Comparison of ENCODE assay signal across 8 mouse cellular contexts in genomic region chr8:126589507-126590023, GRCm38 (mm10). TPM values are rescaled to one million over a fixed set of nuclear protein-coding genes. Genes with fewer than 3 reads are reported as not detected.
DNase-seq lines count a peak whose midpoint lies in the region; ATAC-seq and TF ChIP-seq lines count a peak whose summit lies in the region.

No protein-coding gene starts in this region.

- TF ChIP-seq CTCF in olfactory bulb, adult 2 months (IDR thresholded peaks at IDR 0.05; ENCODE audit: insufficient read depth, low read depth, low read length): no peak

- intact Hi-C loops in left cerebral cortex, postnatal 10 days (cut with DNase I): loop anchor here (5.0 kb wide), 5 partner anchors 67 to 333 kb away; no protein-coding TSS in a partner anchor

- H3K36me3 ChIP-seq in lung, embryonic 16.5 days (ENCODE audit: control insufficient read depth, insufficient read depth, low read length): peaks cover 9% of the 10 kb centered on the region; the same call in 1 of the 2 replicates
- H3K36me3 ChIP-seq in embryonic facial prominence, embryonic 15.5 days: peaks cover 14% of the 10 kb centered on the region; the same call in 1 of the 2 replicates
- peaks cover 38% of the 10 kb centered on the region for H3K36me3 ChIP-seq in limb, embryonic 10.5 days

- no peak for TF ChIP-seq POLR2A in olfactory bulb, adult 2 months (IDR thresholded peaks at IDR 0.05; ENCODE audit: insufficient read depth, low read depth, low read length)

- peak overlapping the region; percentile 100 for H3K4me3 ChIP-seq in lung, embryonic 16.5 days (ENCODE audit: low read length)
- peak overlapping the region; percentile 95 for H3K4me3 ChIP-seq in embryonic facial prominence, embryonic 15.5 days (replicated peaks)
- peak overlapping the region; percentile 100 for H3K4me3 ChIP-seq in limb, embryonic 10.5 days
- H3K4me3 ChIP-seq in olfactory bulb, adult 2 months (ENCODE audit: insufficient read depth, low read depth, low read length): peak overlapping the region; percentile 75

- H3K9ac ChIP-seq in lung, embryonic 16.5 days (ENCODE audit: low read length): peak overlapping the region; percentile 100
- peak overlapping the region; percentile 43 for H3K9ac ChIP-seq in embryonic facial prominence, embryonic 15.5 days

- no peaks in the 10 kb centered on the region for H3K27me3 ChIP-seq in lung, embryonic 16.5 days (ENCODE audit: control insufficient read depth, insufficient read depth, low read depth, low read length)
- no peaks in the 10 kb centered on the region for H3K27me3 ChIP-seq in embryonic facial prominence, embryonic 15.5 days
- H3K27me3 ChIP-seq in limb, embryonic 10.5 days (ENCODE audit: low read depth, poor library complexity, severe bottlenecking): no peaks in the 10 kb centered on the region

- H3K4me2 ChIP-seq in lung, embryonic 16.5 days (ENCODE audit: low read depth, low read length): peak overlapping the region; percentile 94
- peak overlapping the region; percentile 89 for H3K4me2 ChIP-seq in embryonic facial prominence, embryonic 15.5 days (replicated peaks)

- no peak for ATAC-seq in lung, embryonic 16.5 days (ENCODE audit: low read depth)
- ATAC-seq in embryonic facial prominence, embryonic 15.5 days (ENCODE audit: insufficient number of reproducible peaks, low FRiP score, low TSS enrichment, low read depth): no peak

- 4% methylated on average over 1 of the region's 1 CpGs for WGBS in lung, embryonic 16.5 days
- WGBS in embryonic facial prominence, embryonic 15.5 days: 14% methylated on average over 1 of the region's 1 CpGs
- 40% methylated on average over 1 of the region's 1 CpGs for WGBS in limb, embryonic 10.5 days
- 0% methylated on average over 1 of the region's 1 CpGs for WGBS in olfactory bulb, adult 2 months

- H3K9me3 ChIP-seq in lung, embryonic 16.5 days (ENCODE audit: control insufficient read depth, low read length): no peaks in the 10 kb centered on the region
- H3K9me3 ChIP-seq in embryonic facial prominence, embryonic 15.5 days (replicated peaks): no peaks in the 10 kb centered on the region
- no peaks in the 10 kb centered on the region for H3K9me3 ChIP-seq in limb, embryonic 10.5 days (replicated peaks)

- peak overlapping the region; percentile 74 for H3K27ac ChIP-seq in lung, embryonic 16.5 days (ENCODE audit: low read length)
- H3K27ac ChIP-seq in embryonic facial prominence, embryonic 15.5 days (replicated peaks): peak overlapping the region; percentile 75
- no peak overlapping the region for H3K27ac ChIP-seq in limb, embryonic 10.5 days
- H3K27ac ChIP-seq in olfactory bulb, adult 2 months (ENCODE audit: insufficient read depth, low read depth, low read length): peak overlapping the region; percentile 90

- H3K4me1 ChIP-seq in lung, embryonic 16.5 days (replicated peaks; ENCODE audit: control insufficient read depth, insufficient read depth, low read length): peaks cover 35% of the 10 kb centered on the region
- H3K4me1 ChIP-seq in embryonic facial prominence, embryonic 15.5 days: peaks cover 43% of the 10 kb centered on the region
- H3K4me1 ChIP-seq in limb, embryonic 10.5 days: peaks cover 80% of the 10 kb centered on the region
- H3K4me1 ChIP-seq in olfactory bulb, adult 2 months (ENCODE audit: control insufficient read depth, insufficient read depth, low read length): peaks cover 14% of the 10 kb centered on the region

- DNase-seq in lung, postnatal 10 days: no peak
- no peak for DNase-seq in limb, embryonic 10.5 days (ENCODE audit: low spot score)
- no peak for DNase-seq in ovary, postnatal 36 days (ENCODE audit: low spot score)
- no peak for DNase-seq in right cerebral cortex, postnatal 4 days
- DNase-seq in left cerebral cortex, postnatal 10 days (ENCODE audit: extremely low spot score in 1 of 2, low spot score in 2 of 2): no peak

RNA-seq across cellular contexts. Expression of gene Irf2bp2, which starts 4.2 kb away (rescaled TPM):
- polyA plus RNA-seq in lung, embryonic 16.5 days (2015; fragmentation: Nextera tagmentation; extraction: Ambion mirVana): 11.7 and 12.8 TPM in 2 replicates
- 12.5 and 14.7 TPM in 2 replicates for polyA plus RNA-seq in embryonic facial prominence, embryonic 15.5 days (2015; fragmentation: Nextera tagmentation; extraction: Ambion mirVana)
- 4.2 and 4.5 TPM in 2 replicates for polyA plus RNA-seq in limb, embryonic 10.5 days (2016; fragmentation: Nextera tagmentation; extraction: Ambion mirVana)
- not detected in 2 replicates for polyA plus RNA-seq in olfactory bulb, adult 2 months (2012; ENCODE audit: insufficient read depth, insufficient read length, low replicate concordance, missing spikeins)
- total RNA-seq in left cerebral cortex, postnatal 10 days (2021): 10 to 100 TPM; 51.2 to 54.6 TPM
